Mouse (Mus musculus) CH12.LX (cell line): ENCODE measurements around the gene Nrxn3. TPM values are rescaled to one million over a fixed set of nuclear protein-coding genes. Genes with fewer than 3 reads are reported as not detected.
A peak's percentile ranks its signal among the peaks of the same experiment; 100 is the strongest.

Source experiments
- DNase-seq: peaks from one replicate; pipeline ENCODE4 v3.0.0-alpha.2; 2013; ENCODE audit errors: extremely low read depth
- H3K27ac ChIP-seq: 2 replicates; pipeline ENCODE4 v1.5.1; 2012; ENCODE audit warnings: low read depth, mild to moderate bottlenecking, control low read depth, moderate library complexity; ENCODE audit not compliant: insufficient read depth
- H3K27me3 ChIP-seq: replicated peaks from 2 replicates; pipeline ENCODE3; 2012; ENCODE audit warnings: inconsistent platforms
- H3K36me3 ChIP-seq, 2 experiments: replicated peaks in 1 of 2; 2 replicates each; pipeline versions ENCODE3 to v1.6.1; 2012; ENCODE audit warnings: inconsistent platforms in 1 of 2, low read length in 1 of 2, mild to moderate bottlenecking in 1 of 2, mixed read lengths in 1 of 2, moderate library complexity in 1 of 2; ENCODE audit not compliant: control insufficient read depth in 1 of 2, insufficient read depth in 1 of 2
- H3K4me1 ChIP-seq, 2 experiments: 2 replicates each; pipeline ENCODE4 v1.6.1; 2012; ENCODE audit warnings: inconsistent platforms in 1 of 2, moderate library complexity in 1 of 2; ENCODE audit not compliant: insufficient read depth in 2 of 2, control insufficient read depth in 1 of 2
- H3K4me2 ChIP-seq: 2 replicates; pipeline ENCODE4 v1.6.1; 2012; ENCODE audit warnings: low read depth, mild to moderate bottlenecking, control low read depth; ENCODE audit not compliant: poor library complexity, insufficient read depth, severe bottlenecking
- H3K4me3 ChIP-seq, 3 experiments: fragments of 150-350 bp in 1 of 3; sonication (generic) in 1 of 3; replicated peaks in 1 of 3; 2 replicates each; pipeline versions ENCODE3 to v1.5.1; 2011 to 2012; ENCODE audit warnings: low read depth in 2 of 3, low read length in 2 of 3, mild to moderate bottlenecking in 2 of 3, moderate library complexity in 2 of 3, control low read depth in 1 of 3, improper control_type of control experiment in 1 of 3, inconsistent platforms in 1 of 3, mixed read lengths in 1 of 3; ENCODE audit not compliant: poor library complexity in 1 of 3
- H3K79me2 ChIP-seq: replicated peaks from 2 replicates; pipeline ENCODE4 v1.6.1; 2012; ENCODE audit warnings: mild to moderate bottlenecking, moderate library complexity; ENCODE audit not compliant: control insufficient read depth, poor library complexity, insufficient read depth, severe bottlenecking; ENCODE audit errors: extremely low read depth
- H3K9ac ChIP-seq: 2 replicates; pipeline ENCODE4 v1.6.1; 2012; ENCODE audit warnings: low read depth, mild to moderate bottlenecking, control low read depth, moderate library complexity; ENCODE audit not compliant: insufficient read depth
- H3K9me3 ChIP-seq: replicated peaks from 2 replicates; pipeline ENCODE3; 2012; ENCODE audit warnings: low read length, inconsistent platforms, mixed read lengths
- CHD1 ChIP-seq: IDR thresholded peaks from 2 replicates; pipeline ENCODE4 v1.6.1; 2012; ENCODE audit warnings: low read depth, low read length, improper control_type of control experiment, inconsistent platforms
- E2F4 ChIP-seq: IDR thresholded peaks from 2 replicates; pipeline ENCODE4 v1.6.1; 2011; ENCODE audit warnings: low read depth, low read length, improper control_type of control experiment; ENCODE audit not compliant: insufficient replicate concordance
- ELF1 ChIP-seq: IDR thresholded peaks from 2 replicates; pipeline ENCODE4 v1.6.1; 2014; ENCODE audit warnings: low read depth, mild to moderate bottlenecking, inconsistent platforms, low read length, improper control_type of control experiment
- EP300 ChIP-seq: IDR thresholded peaks from 2 replicates; pipeline ENCODE4 v1.6.1; 2011; ENCODE audit warnings: low read length, improper control_type of control experiment
- HCFC1 ChIP-seq: IDR thresholded peaks from 2 replicates; pipeline ENCODE4 v1.6.1; 2012; ENCODE audit warnings: low read depth, mild to moderate bottlenecking, inconsistent platforms, low read length, improper control_type of control experiment
- IRF4 ChIP-seq: IDR thresholded peaks from 2 replicates; pipeline ENCODE4 v1.6.1; 2014; ENCODE audit warnings: low read depth, mild to moderate bottlenecking, inconsistent platforms, low read length, improper control_type of control experiment
- KAT2A ChIP-seq: IDR thresholded peaks from 2 replicates; pipeline ENCODE4 v1.6.1; 2012; ENCODE audit warnings: low read length, improper control_type of control experiment, inconsistent platforms; ENCODE audit not compliant: insufficient replicate concordance
- MAX ChIP-seq: IDR thresholded peaks from 2 replicates; pipeline ENCODE4 v1.6.1; 2011; ENCODE audit warnings: low read length, improper control_type of control experiment
- MAZ ChIP-seq: IDR thresholded peaks from 2 replicates; pipeline ENCODE4 v1.6.1; 2012; ENCODE audit warnings: low read depth, mild to moderate bottlenecking, inconsistent platforms, low read length, improper control_type of control experiment, moderate library complexity
- MEF2A ChIP-seq: IDR thresholded peaks from 2 replicates; pipeline ENCODE4 v1.6.1; 2014; ENCODE audit warnings: low read depth, mild to moderate bottlenecking, inconsistent platforms, low read length, improper control_type of control experiment, borderline replicate concordance
- MYC ChIP-seq: IDR thresholded peaks from 2 replicates; pipeline ENCODE4 v1.6.1; 2011; ENCODE audit warnings: low read depth, mild to moderate bottlenecking, improper control_type of control experiment, low read length
- NELFE ChIP-seq: IDR thresholded peaks from 2 replicates; pipeline ENCODE4 v1.6.1; 2011; ENCODE audit warnings: low read depth, low read length, improper control_type of control experiment
- PAX5 ChIP-seq: IDR thresholded peaks from 2 replicates; pipeline ENCODE4 v1.6.1; 2012; ENCODE audit warnings: low read length, inconsistent platforms, mixed read lengths
- POLR2A ChIP-seq: IDR thresholded peaks from 2 replicates; pipeline ENCODE4 v1.6.1; 2011; ENCODE audit warnings: low read depth, mild to moderate bottlenecking, improper control_type of control experiment, low read length
- RAD21 ChIP-seq: IDR thresholded peaks from 2 replicates; pipeline ENCODE4 v1.6.1; 2011; ENCODE audit warnings: low read depth, mild to moderate bottlenecking, low read length, improper control_type of control experiment, moderate library complexity
- RCOR1 ChIP-seq: conservative IDR thresholded peaks from 2 replicates; pipeline ENCODE4 v1.6.1; 2012; ENCODE audit warnings: low read depth, mild to moderate bottlenecking, inconsistent platforms, low read length, improper control_type of control experiment
- SIN3A ChIP-seq: IDR thresholded peaks from 2 replicates; pipeline ENCODE4 v1.6.1; 2012; ENCODE audit warnings: low read length, improper control_type of control experiment, inconsistent platforms
- SMC3 ChIP-seq: IDR thresholded peaks from 2 replicates; pipeline ENCODE4 v1.6.1; 2011; ENCODE audit warnings: low read depth, low read length, improper control_type of control experiment
- TBP ChIP-seq: conservative IDR thresholded peaks from 2 replicates; pipeline ENCODE4 v1.6.1; 2011; ENCODE audit warnings: low read depth, low read length, improper control_type of control experiment
- UBTF ChIP-seq: IDR thresholded peaks from 2 replicates; pipeline ENCODE4 v1.6.1; 2012; ENCODE audit warnings: low read depth, mild to moderate bottlenecking, inconsistent platforms, low read length, improper control_type of control experiment, moderate library complexity
- USF2 ChIP-seq: conservative IDR thresholded peaks from 2 replicates; pipeline ENCODE4 v1.6.1; 2011; ENCODE audit warnings: low read depth, low read length, improper control_type of control experiment
- ZC3H11A ChIP-seq: IDR thresholded peaks from 2 replicates; pipeline ENCODE4 v1.6.1; 2012; ENCODE audit warnings: low read depth, mild to moderate bottlenecking, inconsistent platforms, low read length, improper control_type of control experiment
- ZNF384 ChIP-seq: IDR thresholded peaks from 2 replicates; pipeline ENCODE4 v1.6.1; 2012; ENCODE audit warnings: low read depth, low read length, improper control_type of control experiment, inconsistent platforms
- dilution Hi-C: fragments of 300-500 bp; cut with MboI; formaldehyde crosslinking; loops from 2 replicates; pipeline ENCODE4 v1.14.3; 2020; ENCODE audit warnings: low sequenced_read_pairs; ENCODE audit not compliant: extremely low pct_unique_long_range_greater_than_20kb, extremely low pct_ligation_motif_present
- in situ Hi-C: fragments of 300-500 bp; cut with MboI; formaldehyde crosslinking; loops from 3 replicates; pipeline ENCODE4 v1.14.3; 2019; ENCODE audit warnings: low sequenced_read_pairs, low pct_ligation_motif_present, low pct_unique_long_range_greater_than_20kb, mixed read lengths
- polyA plus RNA-seq: library from polyadenylated mRNA; unstranded; fragments of >175 nt; gene quantifications from 2 replicates; pipeline ENCODE4 v1.2.1, GENCODE M21; 2012; ENCODE audit warnings: low read depth; ENCODE audit not compliant: insufficient read length
- total RNA-seq, 2 experiments: library from RNA; depleted of rRNA; stranded (reverse); fragments of 300-350 nt in 1 of 2; fragments of >200 nt in 1 of 2; gene quantifications; 2 replicates each; pipeline ENCODE4 v1.2.3; 2012 to 2014

Nrxn3 gene
- total and polyA plus RNA-seq, 3 experiments = 0.04 to 0.17 (median 0.09) TPM

GRCm38 (mm10) chr12:89333486-89333885 is 610.8 kb downstream of the Nrxn3 start:
- in situ Hi-C loops (no loop called here), dilution Hi-C loops (no loop called here)
- H3K79me2 ChIP-seq = no peaks in the 10 kb centered on the region
- no peak overlapping the region for H3K27ac ChIP-seq
- no peak overlapping the region for H3K4me3 ChIP-seq
- no peak for DNase-seq
- H3K27me3 ChIP-seq = no peaks in the 10 kb centered on the region
- no peak overlapping the region for H3K9ac ChIP-seq
- no peaks in the 10 kb centered on the region for H3K9me3 ChIP-seq
- no peak overlapping the region for H3K4me2 ChIP-seq
- TF ChIP-seq HCFC1 = no peak
- no peak for TF ChIP-seq CHD1
- no peak for TF ChIP-seq MAZ
- TF ChIP-seq MEF2A = no peak
- TF ChIP-seq ELF1 = no peak
- TF ChIP-seq NELFE = no peak
- no peak for TF ChIP-seq TBP
- TF ChIP-seq EP300 = no peak
- TF ChIP-seq ZNF384 = no peak
- TF ChIP-seq MYC = no peak
- TF ChIP-seq USF2 = no peak
- TF ChIP-seq IRF4 = no peak
- no peaks in the 10 kb centered on the region; a peak in 1 of 4 replicates for H3K4me1 ChIP-seq
- no peaks in the 10 kb centered on the region for H3K36me3 ChIP-seq

GRCm38 (mm10) chr12:89364850-89365249 is 642.2 kb downstream of the Nrxn3 start:
- Histone ChIP-seq H3K4me2 (0 out of 2 replicates have a peak overlapping the region, but pooled peaks have one; percentile 2), H3K79me2 (no peaks in the 10 kb centered on the region), H3K36me3 (no peaks in the 10 kb centered on the region), H3K4me3 (no peak overlapping the region), H3K9ac (no peak overlapping the region), H3K9me3 (no peaks in the 10 kb centered on the region), H3K27ac (no peak overlapping the region), H3K4me1 (peaks cover 0 to 4% of the 10 kb centered on the region in 2 experiments; a peak in 1 of 4 replicates), H3K27me3 (no peaks in the 10 kb centered on the region)
- no peak for DNase-seq
- no peak for TF ChIP-seq EP300
- TF ChIP-seq HCFC1 = no peak
- no peak for TF ChIP-seq RCOR1
- TF ChIP-seq KAT2A = no peak
- no peak for TF ChIP-seq MAZ
- TF ChIP-seq E2F4 = no peak
- TF ChIP-seq RAD21 = no peak
- no peak for TF ChIP-seq MEF2A
- no peak for TF ChIP-seq POLR2A
- TF ChIP-seq SIN3A = no peak
- TF ChIP-seq PAX5 = no peak
- TF ChIP-seq SMC3 = no peak
- no peak for TF ChIP-seq ZNF384
- TF ChIP-seq UBTF = no peak
- no peak for TF ChIP-seq ZC3H11A
- no peak for TF ChIP-seq MAX
- dilution Hi-C loops = no loop called here
- in situ Hi-C loops = no loop called here
